Mouse (Mus musculus) C2C12 (cell line): ENCODE measurements around the gene Klhl22.

ENCODE experiments used
- CEBPB ChIP-seq: IDR thresholded peaks from one replicate; pipeline ENCODE4 v1.6.1; 2011; ENCODE audit warnings: low read depth, mild to moderate bottlenecking, control low read depth, moderate library complexity
- CTCF ChIP-seq: IDR thresholded peaks from one replicate; pipeline ENCODE4 v1.5.1; 2011; ENCODE audit not compliant: control insufficient read depth, insufficient read depth, insufficient read length

DNA sequence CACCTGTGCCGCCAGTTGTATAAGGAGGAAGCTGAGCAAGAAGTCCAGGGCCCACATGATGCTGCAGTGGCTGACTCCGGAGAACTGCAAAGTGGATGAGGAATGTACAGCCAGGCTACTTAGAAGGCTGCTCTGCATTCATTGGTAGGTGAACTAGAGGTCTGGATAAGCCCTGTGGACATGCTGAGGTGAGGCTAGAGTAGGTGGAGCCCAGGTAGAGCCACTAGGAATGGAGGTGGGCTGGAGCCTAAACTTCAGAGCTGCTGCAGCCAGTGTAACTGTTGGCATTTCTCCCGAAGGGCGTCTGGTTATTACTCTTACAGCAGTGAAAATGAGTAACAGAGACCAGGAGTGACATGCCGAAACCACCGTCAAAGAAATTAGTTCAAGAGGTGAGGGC lies 78.6 kb downstream of the Klhl22 start, which contains the start of gene Car15:
- TF ChIP-seq CTCF (no peak), CEBPB (no peak)
